Mouse (Mus musculus) adrenal gland, postnatal 0 days (tissue): ENCODE measurements around the gene Adamtsl3. TPM values are rescaled to one million over a fixed set of nuclear protein-coding genes. Genes with fewer than 3 reads are reported as not detected.

Experiments
- polyA plus RNA-seq: library from polyadenylated mRNA; unstranded; fragments of >200 nt; fragmentation: Nextera tagmentation; extraction: Ambion mirVana; gene quantifications from 2 replicates; pipeline ENCODE4 v1.2.1, GENCODE M21; 2015

The Adamtsl3 gene
- polyA plus RNA-seq, result 0.76 and 0.84 TPM in 2 replicates

GRCm38 (mm10) chr7:82335211-82336121, at the start of gene Adamtsl3:
Gene Adamtsl3 (plus strand): TSS chr7:82335694.

GRCm38 (mm10) chr7:82648353-82649080, 313.0 kb downstream of the Adamtsl3 start, which contains the start of the genes Saxo2 and Efl1:
Gene Saxo2 (minus strand): TSS chr7:82648528.
Gene Efl1 (plus strand): TSS chr7:82648614.

Other genes starting within 250 kb of the Adamtsl3 start
- 20.5 and 21.4 TPM in 2 replicates for gene Sh3gl3, start 161.9 kb upstream of the Adamtsl3 start, polyA plus RNA-seq